Mouse (Mus musculus): ENCODE measurements around the gene C1qtnf12. TPM values are rescaled to one million over a fixed set of nuclear protein-coding genes. Genes with fewer than 3 reads are reported as not detected.

Gene C1qtnf12
- 22.7 and 51.1 TPM in 2 replicates for polyA plus RNA-seq (2015; fragmentation: Nextera tagmentation; extraction: Ambion mirVana)

DNA sequence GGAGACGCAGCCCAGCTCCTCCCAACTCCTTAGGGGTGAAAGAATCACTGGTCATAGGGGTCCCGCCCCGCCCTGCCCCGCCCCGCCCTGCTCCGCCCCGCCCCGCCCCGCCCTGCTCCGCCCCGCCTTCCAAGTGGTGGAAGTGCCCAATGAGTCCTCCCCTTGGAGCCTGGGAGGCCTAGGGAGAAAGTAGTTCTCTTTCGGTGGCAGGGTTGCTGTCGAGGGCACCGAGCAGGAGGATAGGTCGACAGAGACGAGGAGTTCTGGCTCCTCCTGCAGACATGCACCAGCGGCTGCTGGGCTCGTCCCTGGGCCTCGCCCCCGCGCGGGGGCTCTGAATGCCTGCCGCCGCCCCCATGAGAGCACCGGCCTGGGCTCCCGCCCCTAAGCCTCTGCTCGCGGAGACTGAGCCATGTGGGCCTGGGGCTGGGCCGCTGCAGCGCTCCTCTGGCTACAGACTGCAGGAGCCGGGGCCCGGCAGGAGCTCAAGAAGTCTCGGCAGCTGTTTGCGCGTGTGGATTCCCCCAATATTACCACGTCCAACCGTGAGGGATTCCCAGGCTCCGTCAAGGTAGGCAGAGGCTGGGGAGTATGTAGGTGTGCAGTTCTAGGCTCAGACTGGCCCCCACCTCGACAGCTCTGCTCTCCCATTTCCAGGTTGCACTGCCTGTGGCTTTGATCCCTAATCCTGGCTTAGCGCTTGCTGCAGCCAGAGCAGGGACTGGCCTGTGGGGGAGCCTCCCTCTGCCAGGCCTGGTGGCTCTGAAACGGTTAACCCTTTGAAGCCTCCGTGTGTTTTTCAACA is at the start of gene C1qtnf12:
C1qtnf12 (plus strand) TSS at position 152 of the 805 bp plus-strand sequence.

DNA sequence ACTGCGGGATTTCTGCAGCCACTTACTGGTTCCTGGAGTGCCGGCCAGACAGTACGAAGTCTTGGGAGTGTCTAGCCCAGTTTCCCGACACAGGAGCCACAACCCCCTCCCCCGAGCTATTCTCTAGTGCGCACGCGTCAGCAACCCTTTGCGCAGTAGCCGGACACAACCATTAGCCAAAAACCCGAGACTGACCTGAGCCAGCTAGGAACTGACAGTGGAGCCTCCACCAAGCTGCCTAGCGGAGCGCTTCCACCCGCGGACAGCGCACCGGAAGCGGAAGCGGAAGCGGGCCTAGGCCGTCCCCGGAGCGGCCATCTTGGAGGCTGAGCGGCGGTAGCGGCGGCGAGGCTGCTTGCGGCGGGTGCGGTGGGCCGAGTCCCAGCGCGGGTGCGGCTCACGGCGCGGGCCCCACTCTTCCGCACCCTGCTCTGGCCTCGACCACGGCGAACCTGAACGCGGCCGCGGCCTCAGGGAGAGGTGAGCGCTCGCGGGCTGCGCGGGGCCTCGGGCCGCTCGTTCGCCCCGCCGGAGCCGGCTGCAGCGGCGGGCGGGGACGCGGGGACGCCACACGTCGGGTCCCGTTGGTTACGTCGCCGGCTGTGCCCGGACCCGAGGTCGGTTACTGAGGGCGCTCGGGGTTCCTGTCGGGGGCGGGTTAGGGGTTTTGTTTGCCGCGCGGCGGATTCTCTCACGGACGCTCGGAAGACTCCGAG is 18.4 kb upstream of the C1qtnf12 start, which contains the start of gene Ube2j2:
Ube2j2 (plus strand) TSS at position 298 of the 716 bp plus-strand sequence.

DNA sequence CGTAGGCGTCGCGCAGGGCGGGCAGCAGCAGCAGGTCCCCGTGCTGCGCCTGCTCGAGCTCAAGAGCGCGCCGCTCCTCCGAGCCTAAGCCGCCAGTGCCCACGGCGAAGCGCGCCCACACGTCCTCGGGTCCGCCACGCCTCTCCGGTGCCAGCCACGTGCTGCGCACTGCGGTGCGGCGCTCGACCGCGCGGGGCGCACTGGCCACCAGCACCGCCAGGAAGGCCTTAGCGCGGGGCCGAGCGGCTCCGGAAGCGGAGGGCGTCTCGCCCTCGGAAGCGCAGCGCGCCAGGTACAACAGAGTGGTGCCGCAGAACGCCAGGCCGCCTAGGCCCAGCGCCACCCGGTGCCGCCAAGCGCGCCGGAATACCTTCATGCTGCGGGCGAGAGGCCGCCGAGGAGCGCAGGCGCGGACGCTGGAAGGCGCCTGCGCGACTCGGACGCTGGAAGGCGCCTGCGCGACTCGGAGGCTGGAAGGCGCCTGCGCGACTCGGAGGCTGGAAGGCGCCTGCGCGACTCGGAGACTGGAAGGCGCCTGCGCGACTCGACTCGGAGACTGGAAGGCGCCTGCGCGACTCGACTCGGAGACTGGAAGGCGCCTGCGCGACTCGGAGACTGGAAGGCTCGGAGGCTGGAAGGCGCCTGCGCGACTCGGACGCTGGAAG is 30.3 kb downstream of the C1qtnf12 start, which contains the start of the genes B3galt6 and Sdf4:
B3galt6 (minus strand) TSS at position 409 of the 665 bp plus-strand sequence.
Sdf4 (plus strand) TSS at position 632 of the 665 bp plus-strand sequence.

DNA sequence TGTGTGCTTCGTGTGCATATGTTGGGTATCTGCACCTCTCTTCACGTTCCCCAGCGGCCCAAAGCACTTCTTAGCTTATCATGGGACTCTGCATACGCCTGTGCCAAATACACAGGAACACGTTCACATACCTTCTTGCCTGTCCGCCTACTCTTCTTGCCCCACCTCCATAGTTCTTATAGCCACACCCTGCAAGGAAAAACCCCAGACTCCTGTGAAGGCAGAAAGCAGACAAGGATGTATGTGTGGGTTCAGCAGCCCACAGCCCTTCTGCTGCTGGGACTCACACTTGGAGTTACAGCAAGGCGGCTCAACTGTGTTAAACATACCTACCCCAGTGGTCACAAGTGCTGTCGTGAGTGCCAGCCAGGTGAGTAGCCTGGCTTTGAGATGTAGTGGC is 51.5 kb downstream of the C1qtnf12 start, which contains the start of gene Tnfrsf4:
Tnfrsf4 (plus strand) TSS at position 207 of the 400 bp plus-strand sequence.

Other genes with a start within 250 kb of the C1qtnf12 start
- gene Tmem240, start 227.5 kb upstream of the C1qtnf12 start, polyA plus RNA-seq (2015; fragmentation: Nextera tagmentation; extraction: Ambion mirVana) = 0.28 and 0.58 TPM in 2 replicates
- gene Atad3a, start 201.2 kb upstream of the C1qtnf12 start, polyA plus RNA-seq (2015; fragmentation: Nextera tagmentation; extraction: Ambion mirVana) = 56.3 and 59.2 TPM in 2 replicates
- gene Vwa1, start 187.6 kb upstream of the C1qtnf12 start, polyA plus RNA-seq (2015; fragmentation: Nextera tagmentation; extraction: Ambion mirVana) = 20.3 and 22.5 TPM in 2 replicates
- 1.4 and 1.5 TPM in 2 replicates for gene Tmem88b, start 176.4 kb upstream of the C1qtnf12 start, polyA plus RNA-seq (2015; fragmentation: Nextera tagmentation; extraction: Ambion mirVana)
- 0.13 and 0.15 TPM in 2 replicates for gene Ankrd65, start 171.9 kb upstream of the C1qtnf12 start, polyA plus RNA-seq (2015; fragmentation: Nextera tagmentation; extraction: Ambion mirVana)
- gene Mrpl20, start 159.4 kb upstream of the C1qtnf12 start, polyA plus RNA-seq (2015; fragmentation: Nextera tagmentation; extraction: Ambion mirVana) = 172 and 176 TPM in 2 replicates
- 89.3 and 91.0 TPM in 2 replicates for gene Ccnl2, start 149.8 kb upstream of the C1qtnf12 start, polyA plus RNA-seq (2015; fragmentation: Nextera tagmentation; extraction: Ambion mirVana)
- 131 and 148 TPM in 2 replicates for gene Aurkaip1, start 131.0 kb upstream of the C1qtnf12 start, polyA plus RNA-seq (2015; fragmentation: Nextera tagmentation; extraction: Ambion mirVana)
- 109 and 120 TPM in 2 replicates for gene Mxra8, start 122.6 kb upstream of the C1qtnf12 start, polyA plus RNA-seq (2015; fragmentation: Nextera tagmentation; extraction: Ambion mirVana)
- 13.5 and 16.4 TPM in 2 replicates for gene Dvl1, start 114.9 kb upstream of the C1qtnf12 start, polyA plus RNA-seq (2015; fragmentation: Nextera tagmentation; extraction: Ambion mirVana)
- 0.16 and 0.21 TPM in 2 replicates for gene Tas1r3, start 99.0 kb upstream of the C1qtnf12 start, polyA plus RNA-seq (2015; fragmentation: Nextera tagmentation; extraction: Ambion mirVana)
- 8.0 and 8.1 TPM in 2 replicates for gene Cptp, start 92.9 kb upstream of the C1qtnf12 start, polyA plus RNA-seq (2015; fragmentation: Nextera tagmentation; extraction: Ambion mirVana)
- 23.9 and 26.2 TPM in 2 replicates for gene Ints11, start 92.8 kb upstream of the C1qtnf12 start, polyA plus RNA-seq (2015; fragmentation: Nextera tagmentation; extraction: Ambion mirVana)
- gene Pusl1, start 70.5 kb upstream of the C1qtnf12 start, polyA plus RNA-seq (2015; fragmentation: Nextera tagmentation; extraction: Ambion mirVana) = 24.9 and 28.0 TPM in 2 replicates
- 9.6 and 9.8 TPM in 2 replicates for gene Acap3, start 70.5 kb upstream of the C1qtnf12 start, polyA plus RNA-seq (2015; fragmentation: Nextera tagmentation; extraction: Ambion mirVana)
- 65.7 and 69.6 TPM in 2 replicates for gene Ube2j2, start 18.5 kb upstream of the C1qtnf12 start, polyA plus RNA-seq (2015; fragmentation: Nextera tagmentation; extraction: Ambion mirVana)
- gene B3galt6, start 30.3 kb downstream of the C1qtnf12 start, polyA plus RNA-seq (2015; fragmentation: Nextera tagmentation; extraction: Ambion mirVana) = 8.4 and 8.5 TPM in 2 replicates
- gene Sdf4, start 30.6 kb downstream of the C1qtnf12 start, polyA plus RNA-seq (2015; fragmentation: Nextera tagmentation; extraction: Ambion mirVana) = 85.8 and 116 TPM in 2 replicates
- 0.23 and 0.38 TPM in 2 replicates for gene Tnfrsf4, start 51.5 kb downstream of the C1qtnf12 start, polyA plus RNA-seq (2015; fragmentation: Nextera tagmentation; extraction: Ambion mirVana)
- 1.0 and 1.3 TPM in 2 replicates for gene Tnfrsf18, start 63.8 kb downstream of the C1qtnf12 start, polyA plus RNA-seq (2015; fragmentation: Nextera tagmentation; extraction: Ambion mirVana)
- not detected in 2 replicates for gene Ttll10, start 97.1 kb downstream of the C1qtnf12 start, polyA plus RNA-seq (2015; fragmentation: Nextera tagmentation; extraction: Ambion mirVana)
- gene 9430015G10Rik, start 147.7 kb downstream of the C1qtnf12 start, polyA plus RNA-seq (2015; fragmentation: Nextera tagmentation; extraction: Ambion mirVana) = 4.9 and 5.1 TPM in 2 replicates
- 0.19 TPM in 1 of 2 replicates, not detected in the other for gene Rnf223, start 168.2 kb downstream of the C1qtnf12 start, polyA plus RNA-seq (2015; fragmentation: Nextera tagmentation; extraction: Ambion mirVana)
- gene Agrn, start 235.2 kb downstream of the C1qtnf12 start, polyA plus RNA-seq (2015; fragmentation: Nextera tagmentation; extraction: Ambion mirVana) = 9.7 and 10.3 TPM in 2 replicates
- 5.4 and 5.6 TPM in 2 replicates for gene Isg15, start 238.5 kb downstream of the C1qtnf12 start, polyA plus RNA-seq (2015; fragmentation: Nextera tagmentation; extraction: Ambion mirVana)
- 1.4 and 2.0 TPM in 2 replicates for gene AW011738, start 241.0 kb downstream of the C1qtnf12 start, polyA plus RNA-seq (2015; fragmentation: Nextera tagmentation; extraction: Ambion mirVana)